Mouse (Mus musculus): ENCODE results near the gene Cdca7l. TPM values are rescaled to one million over a fixed set of nuclear protein-coding genes. Genes with fewer than 3 reads are reported as not detected.

Gene Cdca7l
- polyA plus RNA-seq, 1 experiment from 2014 or later = 40.9 TPM

- WGBS = 38% methylated on average over 2 of the region's 2 CpGs
- ATAC-seq (ENCODE audit: insufficient number of reproducible peaks, insufficient read depth, low FRiP score, low TSS enrichment, low read depth) = no peak
- no peak overlapping the region for H3K27ac ChIP-seq
- H3K27me3 ChIP-seq = 0 out of 2 replicates have a peak, but pooled peaks cover 3% of the 10 kb centered on the region
- H3K36me3 ChIP-seq = no peaks in the 10 kb centered on the region
- no peak overlapping the region for H3K4me2 ChIP-seq
- no peak overlapping the region for H3K4me3 ChIP-seq (replicated peaks)
- H3K4me1 ChIP-seq (replicated peaks) = no peaks in the 10 kb centered on the region
- H3K9ac ChIP-seq (replicated peaks) = no peak overlapping the region
- no peaks in the 10 kb centered on the region for H3K9me3 ChIP-seq
These were observed 22.7 kb upstream of the Cdca7l start for GRCm38 (mm10) chr12:117781360-117781759.

- Histone ChIP-seq H3K9me3 (no peaks in the 10 kb centered on the region), H3K4me3 (replicated peaks) (no peak overlapping the region), H3K27ac (no peak overlapping the region), H3K36me3 (no peaks in the 10 kb centered on the region), H3K9ac (replicated peaks) (no peak overlapping the region), H3K4me1 (replicated peaks) (no peaks in the 10 kb centered on the region), H3K27me3 (peaks cover 7% of the 10 kb centered on the region), H3K4me2 (no peak overlapping the region)
- 77% methylated on average over 1 of the region's 1 CpGs for WGBS
- no peak for ATAC-seq (ENCODE audit: insufficient number of reproducible peaks, insufficient read depth, low FRiP score, low TSS enrichment, low read depth)
These were observed 20.7 kb upstream of the Cdca7l start for GRCm38 (mm10) chr12:117783426-117783825.

GRCm38 (mm10) chr12:117786621-117787020 lies 17.5 kb upstream of the Cdca7l start:
- H3K27ac ChIP-seq = no peak overlapping the region

GRCm38 (mm10) chr12:117788513-117789011 lies 15.5 kb upstream of the Cdca7l start:
- Histone ChIP-seq H3K27me3 (peaks cover 7% of the 10 kb centered on the region), H3K4me2 (peak overlapping the region; percentile 66), H3K9ac (replicated peaks) (peak overlapping the region; percentile 45), H3K4me3 (replicated peaks) (peak overlapping the region; percentile 27), H3K27ac (no peak overlapping the region), H3K9me3 (no peaks in the 10 kb centered on the region), H3K36me3 (no peaks in the 10 kb centered on the region), H3K4me1 (replicated peaks) (peaks cover 7% of the 10 kb centered on the region; the same call in 1 of the 2 replicates)
- peak; percentile 61 for ATAC-seq (ENCODE audit: insufficient number of reproducible peaks, insufficient read depth, low FRiP score, low TSS enrichment, low read depth)
- WGBS = 17% methylated on average over 24 of the region's 24 CpGs

More at GRCm38 (mm10) chr12:117786621-117787020, 17.5 kb upstream of the Cdca7l start:
- H3K4me2 ChIP-seq = no peak overlapping the region
- peaks cover 7% of the 10 kb centered on the region; the same call in 1 of the 2 replicates for H3K4me1 ChIP-seq (replicated peaks)
- WGBS = 49% methylated on average over 6 of the region's 6 CpGs
- no peak overlapping the region for H3K4me3 ChIP-seq (replicated peaks)
- no peaks in the 10 kb centered on the region for H3K36me3 ChIP-seq
- H3K27me3 ChIP-seq = peaks cover 7% of the 10 kb centered on the region
- H3K9ac ChIP-seq (replicated peaks) = no peak overlapping the region
- no peaks in the 10 kb centered on the region for H3K9me3 ChIP-seq
- ATAC-seq (ENCODE audit: insufficient number of reproducible peaks, insufficient read depth, low FRiP score, low TSS enrichment, low read depth) = no peak

- ATAC-seq (ENCODE audit: insufficient number of reproducible peaks, insufficient read depth, low FRiP score, low TSS enrichment, low read depth) = no peak
- Histone ChIP-seq H3K4me2 (peak overlapping the region; percentile 66), H3K27me3 (peaks cover 7% of the 10 kb centered on the region), H3K4me1 (replicated peaks) (peaks cover 7% of the 10 kb centered on the region; the same call in 1 of the 2 replicates), H3K9me3 (no peaks in the 10 kb centered on the region), H3K9ac (replicated peaks) (no peak overlapping the region), H3K36me3 (no peaks in the 10 kb centered on the region), H3K4me3 (replicated peaks) (no peak overlapping the region), H3K27ac (no peak overlapping the region)
- 30% methylated on average over 7 of the region's 7 CpGs for WGBS
These were observed 15.1 kb upstream of the Cdca7l start for GRCm38 (mm10) chr12:117789017-117789416.

- no peak overlapping the region for H3K9ac ChIP-seq (replicated peaks)
- H3K4me3 ChIP-seq (replicated peaks) = no peak overlapping the region
- H3K4me2 ChIP-seq = no peak overlapping the region
- no peak for ATAC-seq (ENCODE audit: insufficient number of reproducible peaks, insufficient read depth, low FRiP score, low TSS enrichment, low read depth)
- 92% methylated on average over 4 of the region's 4 CpGs for WGBS
- no peaks in the 10 kb centered on the region for H3K36me3 ChIP-seq
- no peaks in the 10 kb centered on the region for H3K9me3 ChIP-seq
- H3K27me3 ChIP-seq = no peaks in the 10 kb centered on the region
- no peak overlapping the region for H3K27ac ChIP-seq
- H3K4me1 ChIP-seq (replicated peaks) = no peaks in the 10 kb centered on the region
These were observed 8.8 kb upstream of the Cdca7l start for GRCm38 (mm10) chr12:117795303-117795702.

GRCm38 (mm10) chr12:117805576-117805975 lies 1.5 kb downstream of the Cdca7l start:
- Histone ChIP-seq H3K4me1 (replicated peaks) (peaks cover 31% of the 10 kb centered on the region), H3K27ac (no peak overlapping the region), H3K9ac (replicated peaks) (no peak overlapping the region), H3K9me3 (no peaks in the 10 kb centered on the region), H3K36me3 (no peaks in the 10 kb centered on the region), H3K27me3 (peaks cover 28% of the 10 kb centered on the region; the same call in 1 of the 2 replicates), H3K4me3 (replicated peaks) (no peak overlapping the region), H3K4me2 (peak overlapping the region; percentile 19; the same call in 1 of the 2 replicates)
- no peak for ATAC-seq (ENCODE audit: insufficient number of reproducible peaks, insufficient read depth, low FRiP score, low TSS enrichment, low read depth)
- 74% methylated on average over 4 of the region's 4 CpGs for WGBS

GRCm38 (mm10) chr12:117806007-117806451 lies 1.9 kb downstream of the Cdca7l start:
- no peak for ATAC-seq (ENCODE audit: insufficient number of reproducible peaks, insufficient read depth, low FRiP score, low TSS enrichment, low read depth)
- WGBS = 35% methylated on average over 12 of the region's 12 CpGs
- Histone ChIP-seq H3K27ac (no peak overlapping the region), H3K4me3 (replicated peaks) (no peak overlapping the region), H3K27me3 (peaks cover 28% of the 10 kb centered on the region; the same call in 1 of the 2 replicates), H3K36me3 (no peaks in the 10 kb centered on the region), H3K4me1 (replicated peaks) (peaks cover 31% of the 10 kb centered on the region), H3K9me3 (no peaks in the 10 kb centered on the region), H3K9ac (replicated peaks) (no peak overlapping the region), H3K4me2 (peak overlapping the region; percentile 19; the same call in 1 of the 2 replicates)

GRCm38 (mm10) chr12:117806470-117806869 lies 2.4 kb downstream of the Cdca7l start:
- 78% methylated on average over 4 of the region's 4 CpGs for WGBS
- Histone ChIP-seq H3K27ac (no peak overlapping the region), H3K36me3 (no peaks in the 10 kb centered on the region), H3K4me1 (replicated peaks) (peaks cover 33% of the 10 kb centered on the region), H3K27me3 (peaks cover 28% of the 10 kb centered on the region; the same call in 1 of the 2 replicates), H3K4me2 (no peak overlapping the region; the same call in 1 of the 2 replicates), H3K4me3 (replicated peaks) (no peak overlapping the region), H3K9ac (replicated peaks) (no peak overlapping the region), H3K9me3 (no peaks in the 10 kb centered on the region)
- ATAC-seq (ENCODE audit: insufficient number of reproducible peaks, insufficient read depth, low FRiP score, low TSS enrichment, low read depth) = no peak

- ATAC-seq (ENCODE audit: insufficient number of reproducible peaks, insufficient read depth, low FRiP score, low TSS enrichment, low read depth) = no peak
- no peak overlapping the region for H3K9ac ChIP-seq (replicated peaks)
- peak overlapping the region; percentile 8 for H3K4me3 ChIP-seq (replicated peaks)
- H3K27ac ChIP-seq = no peak overlapping the region
- peaks cover 28% of the 10 kb centered on the region; the same call in 1 of the 2 replicates for H3K27me3 ChIP-seq
- 36% methylated on average over 10 of the region's 12 CpGs for WGBS
- peaks cover 41% of the 10 kb centered on the region for H3K4me1 ChIP-seq (replicated peaks)
- no peaks in the 10 kb centered on the region for H3K36me3 ChIP-seq
- H3K9me3 ChIP-seq = no peaks in the 10 kb centered on the region
- peak overlapping the region; percentile 51 for H3K4me2 ChIP-seq
These were observed 3.5 kb downstream of the Cdca7l start for GRCm38 (mm10) chr12:117807637-117808036.

- WGBS = 29% methylated on average over 17 of the region's 17 CpGs
- Histone ChIP-seq H3K4me3 (replicated peaks) (peak overlapping the region; percentile 8; the same call in 1 of the 2 replicates), H3K27ac (no peak overlapping the region), H3K4me1 (replicated peaks) (peaks cover 41% of the 10 kb centered on the region), H3K36me3 (no peaks in the 10 kb centered on the region), H3K4me2 (peak overlapping the region; percentile 51), H3K9ac (replicated peaks) (no peak overlapping the region), H3K27me3 (peaks cover 28% of the 10 kb centered on the region; the same call in 1 of the 2 replicates), H3K9me3 (no peaks in the 10 kb centered on the region)
- ATAC-seq (ENCODE audit: insufficient number of reproducible peaks, insufficient read depth, low FRiP score, low TSS enrichment, low read depth) = no peak
These were observed 4.6 kb downstream of the Cdca7l start for GRCm38 (mm10) chr12:117808355-117809326.
